Mouse (Mus musculus) lung, embryonic 15.5 days (tissue): ENCODE data around the gene Trip4. TPM values are rescaled to one million over a fixed set of nuclear protein-coding genes. Genes with fewer than 3 reads are reported as not detected.
A peak's percentile ranks its signal among the peaks of the same experiment; 100 is the strongest.

Source experiments
- ATAC-seq: fragments of 200-750 bp; cut with Nextera tagmentation; 2 replicates; pipeline ENCODE4 v1.8.0; 2017; ENCODE audit warnings: moderate number of reproducible peaks, borderline replicate concordance; ENCODE audit not compliant: low FRiP score, low TSS enrichment; ENCODE audit errors: extremely low read depth
- H3K27ac ChIP-seq: fragments of 300-500 bp; sonication (generic); 2 replicates; pipeline ENCODE4 v1.5.1; 2015; ENCODE audit warnings: moderate library complexity, mild to moderate bottlenecking, inconsistent platforms
- H3K27me3 ChIP-seq: fragments of 300-500 bp; sonication (generic); 2 replicates; pipeline ENCODE4 v1.6.1; 2015; ENCODE audit warnings: inconsistent platforms
- H3K36me3 ChIP-seq: fragments of 300-500 bp; sonication (generic); 2 replicates; pipeline ENCODE4 v1.6.1; 2015; ENCODE audit warnings: inconsistent platforms
- H3K4me1 ChIP-seq: fragments of 300-500 bp; sonication (generic); 2 replicates; pipeline ENCODE4 v1.6.1; 2015; ENCODE audit warnings: inconsistent platforms
- H3K4me2 ChIP-seq: fragments of 300-500 bp; sonication (generic); 2 replicates; pipeline ENCODE4 v1.6.1; 2015; ENCODE audit warnings: inconsistent platforms, mild to moderate bottlenecking, moderate library complexity
- H3K4me3 ChIP-seq: fragments of 300-500 bp; sonication (generic); 2 replicates; pipeline ENCODE4 v1.5.1; 2015; ENCODE audit warnings: mild to moderate bottlenecking, inconsistent platforms
- H3K9ac ChIP-seq: fragments of 300-500 bp; sonication (generic); 2 replicates; pipeline ENCODE4 v1.6.1; 2015; ENCODE audit warnings: inconsistent platforms
- H3K9me3 ChIP-seq: fragments of 300-500 bp; sonication (generic); 2 replicates; pipeline ENCODE4 v1.6.1; 2016; ENCODE audit warnings: inconsistent platforms
- WGBS: fragments of 180-500 bp; shearing (Covaris S2); methylation state at CpG from one replicate; pipeline ENCODE4 v1.1.7; 2015; 5-methylcytosine and 5-hydroxymethylcytosine counted together
- polyA plus RNA-seq: library from polyadenylated mRNA; unstranded; fragments of >200 nt; fragmentation: Nextera tagmentation; extraction: Ambion mirVana; gene quantifications from 2 replicates; pipeline ENCODE4 v1.2.1, GENCODE M21; 2015

The Trip4 gene
- polyA plus RNA-seq, 1 experiment from 2014 or later: 32.3 TPM

DNA sequence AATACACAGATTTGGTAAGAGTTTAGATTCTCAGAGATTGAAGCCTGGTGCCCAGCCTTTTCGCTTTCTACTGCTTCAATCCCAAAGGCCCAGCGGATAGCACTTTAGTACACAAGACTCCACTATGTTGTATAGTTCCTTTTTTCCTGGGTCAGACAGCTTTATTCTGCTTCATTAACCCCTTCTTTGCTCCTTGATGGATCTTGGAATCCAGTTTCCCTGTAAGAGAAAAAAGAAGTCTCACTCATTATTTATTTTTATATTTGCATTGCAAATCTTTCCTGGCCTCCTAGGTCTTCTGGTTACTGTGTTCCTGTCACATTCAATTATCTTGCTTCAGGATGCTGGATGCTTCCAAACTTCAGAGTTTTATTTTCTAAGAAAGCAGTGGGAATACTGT is 75.4 kb downstream of the Trip4 start:
- H3K9ac ChIP-seq: no peak overlapping the region
- 81% methylated on average over 2 of the region's 2 CpGs for WGBS
- ATAC-seq: no peak
- peaks cover 4% of the 10 kb centered on the region; the same call in 1 of the 2 replicates for H3K36me3 ChIP-seq
- H3K4me1 ChIP-seq: peaks cover 23% of the 10 kb centered on the region
- no peaks in the 10 kb centered on the region for H3K27me3 ChIP-seq
- no peaks in the 10 kb centered on the region for H3K9me3 ChIP-seq
- no peak overlapping the region for H3K27ac ChIP-seq
- no peak overlapping the region for H3K4me2 ChIP-seq
- H3K4me3 ChIP-seq: no peak overlapping the region

DNA sequence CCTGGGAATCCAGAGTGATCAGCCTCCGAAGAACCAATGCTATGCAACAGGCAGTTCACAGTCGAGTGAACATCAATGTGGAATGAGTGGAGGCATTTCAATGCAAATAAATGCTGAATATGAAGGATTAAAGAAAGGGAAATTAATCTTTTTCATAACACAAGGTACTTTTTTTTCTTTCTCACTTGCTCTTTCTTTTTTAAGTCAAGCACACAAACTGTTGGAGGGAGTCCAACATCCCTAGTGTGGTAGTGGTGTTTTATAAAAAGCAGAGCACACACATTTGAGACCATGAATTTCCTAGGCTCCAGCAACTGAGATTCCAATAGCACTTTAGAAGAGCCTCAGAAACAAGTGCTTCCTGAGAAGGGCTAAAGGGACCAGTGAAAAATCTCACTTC is 76.6 kb downstream of the Trip4 start:
- no peaks in the 10 kb centered on the region for H3K36me3 ChIP-seq
- WGBS: 38% methylated on average over 2 of the region's 2 CpGs
- peak overlapping the region; percentile 48 for H3K27ac ChIP-seq
- H3K9ac ChIP-seq: no peak overlapping the region
- H3K27me3 ChIP-seq: no peaks in the 10 kb centered on the region
- no peaks in the 10 kb centered on the region for H3K9me3 ChIP-seq
- no peak for ATAC-seq
- peaks cover 25% of the 10 kb centered on the region for H3K4me1 ChIP-seq
- no peak overlapping the region for H3K4me3 ChIP-seq
- no peak overlapping the region for H3K4me2 ChIP-seq

DNA sequence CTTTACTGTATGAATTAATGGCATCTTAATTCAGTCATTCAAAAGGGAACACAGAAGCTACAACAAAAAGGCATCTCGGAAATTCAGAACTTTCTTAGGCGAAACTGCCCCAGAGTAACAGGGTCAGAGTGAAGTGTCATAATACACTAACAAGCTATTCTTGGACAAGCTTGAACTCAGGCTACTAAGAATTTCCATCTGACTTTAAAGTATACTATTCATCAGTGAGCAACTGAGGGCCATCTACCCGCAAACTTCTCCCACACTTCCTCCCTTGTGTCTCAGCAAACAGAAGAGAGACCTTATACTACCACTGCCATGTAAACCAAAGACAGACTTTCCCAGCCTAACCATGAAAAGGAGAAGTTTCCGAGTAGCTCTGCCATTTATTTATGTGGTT is 77.4 kb downstream of the Trip4 start:
- Histone ChIP-seq H3K9me3 (no peaks in the 10 kb centered on the region), H3K4me2 (no peak overlapping the region), H3K4me1 (peaks cover 29% of the 10 kb centered on the region), H3K4me3 (no peak overlapping the region), H3K27me3 (no peaks in the 10 kb centered on the region), H3K9ac (no peak overlapping the region), H3K27ac (0 out of 2 replicates have a peak overlapping the region, but pooled peaks have one; percentile 48), H3K36me3 (no peaks in the 10 kb centered on the region)
- WGBS: 53% methylated on average over 4 of the region's 4 CpGs
- ATAC-seq: no peak

DNA sequence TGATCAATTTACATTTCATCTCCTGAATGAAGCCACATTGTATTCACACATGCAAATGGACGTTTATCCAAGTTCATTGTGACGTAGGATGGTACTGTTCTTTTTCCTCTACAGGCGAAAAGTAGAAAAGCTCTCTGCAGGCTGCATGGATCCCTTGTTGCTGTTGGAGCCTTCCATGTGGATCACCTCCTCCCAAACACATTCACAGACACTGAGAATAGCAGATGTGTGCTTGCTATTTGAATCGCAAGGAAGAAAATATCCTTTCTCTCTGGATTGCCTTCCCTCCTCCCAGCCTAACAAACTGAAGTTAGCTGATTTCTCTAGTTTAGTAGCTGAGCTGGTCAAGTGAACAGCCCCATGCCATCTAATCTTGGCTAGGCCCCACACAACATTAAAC is 78.3 kb downstream of the Trip4 start:
- no peaks in the 10 kb centered on the region for H3K36me3 ChIP-seq
- H3K4me3 ChIP-seq: no peak overlapping the region
- 86% methylated on average over 4 of the region's 4 CpGs for WGBS
- H3K9me3 ChIP-seq: no peaks in the 10 kb centered on the region
- ATAC-seq: no peak
- peaks cover 38% of the 10 kb centered on the region for H3K4me1 ChIP-seq
- no peak overlapping the region for H3K4me2 ChIP-seq
- no peak overlapping the region for H3K9ac ChIP-seq
- no peaks in the 10 kb centered on the region for H3K27me3 ChIP-seq
- no peak overlapping the region for H3K27ac ChIP-seq

DNA sequence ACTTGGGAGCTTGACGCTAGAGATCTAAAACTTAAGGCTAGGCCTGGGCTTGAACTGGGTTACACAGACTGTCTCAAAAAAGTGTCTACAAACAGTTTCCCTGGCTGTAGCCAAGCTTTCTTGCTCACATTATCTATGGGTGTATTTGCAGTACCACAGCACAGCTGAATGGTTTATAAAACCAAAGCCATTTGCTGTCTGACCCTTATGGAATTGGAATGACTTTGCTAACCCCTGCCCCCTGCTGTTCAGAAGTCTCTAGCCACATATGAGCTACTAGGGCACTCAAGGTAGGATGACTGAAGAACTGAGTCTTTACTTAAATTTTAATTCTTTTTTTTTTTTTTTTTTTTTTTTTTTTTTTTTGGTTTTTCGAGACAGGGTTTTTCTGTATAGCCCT is 79.2 kb downstream of the Trip4 start:
- no peaks in the 10 kb centered on the region for H3K27me3 ChIP-seq
- H3K4me2 ChIP-seq: no peak overlapping the region
- no peaks in the 10 kb centered on the region for H3K9me3 ChIP-seq
- H3K9ac ChIP-seq: no peak overlapping the region
- H3K4me1 ChIP-seq: peaks cover 44% of the 10 kb centered on the region
- ATAC-seq: no peak
- no peak overlapping the region for H3K27ac ChIP-seq
- H3K4me3 ChIP-seq: no peak overlapping the region
- no peaks in the 10 kb centered on the region for H3K36me3 ChIP-seq
- 76% methylated on average over 2 of the region's 2 CpGs for WGBS

DNA sequence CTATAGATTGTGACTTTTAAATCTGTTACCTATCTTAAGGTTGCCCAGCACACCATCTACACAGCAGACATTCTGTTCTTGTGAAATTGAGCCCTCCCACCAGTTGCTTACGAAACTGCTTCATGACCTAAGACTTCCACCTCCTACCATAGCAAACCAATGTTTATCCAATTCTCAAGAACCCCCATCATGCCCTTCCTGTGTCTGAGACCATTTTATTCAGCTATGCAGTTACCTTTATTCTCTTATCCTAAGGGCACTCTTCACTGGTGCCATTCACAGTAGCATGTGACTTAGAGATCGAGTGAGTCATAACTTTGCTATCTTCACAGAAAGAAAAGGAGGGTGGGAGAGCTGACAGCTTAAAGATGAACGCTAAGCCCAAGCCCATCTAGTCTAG is 80.1 kb downstream of the Trip4 start:
- Histone ChIP-seq H3K27me3 (no peaks in the 10 kb centered on the region), H3K9me3 (no peaks in the 10 kb centered on the region), H3K9ac (peak overlapping the region; percentile 97; the same call in 1 of the 2 replicates), H3K36me3 (no peaks in the 10 kb centered on the region), H3K27ac (peak overlapping the region; percentile 99; the same call in 1 of the 2 replicates), H3K4me3 (peak overlapping the region; percentile 93), H3K4me1 (peaks cover 53% of the 10 kb centered on the region), H3K4me2 (peak overlapping the region; percentile 74)
- ATAC-seq: no peak
- WGBS: 12% methylated on average over 3 of the region's 3 CpGs

DNA sequence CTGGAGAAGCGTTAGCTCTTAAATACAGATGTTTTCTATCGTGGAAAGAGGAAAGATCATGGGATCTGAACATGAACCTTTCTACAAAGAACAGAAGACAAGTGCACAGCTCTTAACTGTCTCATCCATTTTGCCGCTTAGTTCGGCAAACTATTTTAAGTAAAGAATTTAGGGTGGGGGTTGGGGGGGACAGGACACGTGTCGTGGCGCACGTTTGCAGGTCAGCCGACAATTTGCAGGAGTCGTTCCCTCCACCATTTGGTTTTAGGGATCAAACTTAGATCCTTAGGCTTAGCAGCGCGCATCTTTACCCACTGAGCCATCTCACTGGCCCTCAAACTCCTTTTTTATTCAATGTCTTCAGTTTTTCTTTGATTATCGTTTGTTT is 80.6 kb downstream of the Trip4 start:
- Histone ChIP-seq H3K4me3 (peak overlapping the region; percentile 93), H3K36me3 (no peaks in the 10 kb centered on the region), H3K27ac (peak overlapping the region; percentile 99), H3K9ac (peak overlapping the region; percentile 97), H3K9me3 (no peaks in the 10 kb centered on the region), H3K4me2 (peak overlapping the region; percentile 74), H3K27me3 (no peaks in the 10 kb centered on the region), H3K4me1 (peaks cover 57% of the 10 kb centered on the region)
- no peak for ATAC-seq
- WGBS: under 1% methylated on average over 13 of the region's 13 CpGs

DNA sequence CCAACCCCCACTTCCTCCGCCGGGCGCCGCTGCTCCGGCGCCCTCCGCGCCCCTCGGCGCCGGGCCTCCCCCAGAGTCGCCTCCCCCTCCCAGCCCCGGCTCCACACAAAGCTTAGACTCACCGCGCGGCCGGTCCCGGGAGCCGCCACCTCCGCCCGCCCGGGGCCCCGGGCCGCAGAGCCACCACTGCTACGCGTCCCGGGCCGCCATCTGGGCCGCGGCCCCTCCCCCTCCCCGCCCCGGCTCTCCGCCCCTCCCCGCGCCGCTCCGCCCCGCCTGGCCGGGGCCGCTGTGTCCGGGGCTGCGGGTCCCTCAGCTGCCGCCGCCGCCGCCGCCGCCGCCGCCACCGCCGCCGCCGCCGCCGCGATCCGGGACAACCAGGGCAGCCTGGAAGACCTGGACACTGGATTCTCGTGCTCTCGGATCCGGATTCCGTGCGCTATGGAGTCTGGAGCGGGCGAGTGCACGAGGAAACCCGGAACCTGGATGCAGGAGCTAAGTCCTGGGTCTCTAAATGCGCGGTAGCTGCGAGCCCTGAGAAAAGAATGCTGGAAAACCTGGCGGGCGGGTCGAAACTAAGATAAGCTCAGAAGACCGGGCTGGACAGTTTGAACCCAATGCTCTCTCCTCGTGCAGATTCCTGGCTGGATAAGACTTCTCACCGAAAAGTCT is 81.1 kb downstream of the Trip4 start, which contains the start of gene Zfp609:
Zfp609 (minus strand) TSS at position 221 of the 672 bp plus-strand sequence.
- no peaks in the 10 kb centered on the region for H3K36me3 ChIP-seq
- ATAC-seq: peak; percentile 85
- H3K4me1 ChIP-seq: peaks cover 59% of the 10 kb centered on the region
- peak within 1 kb of the TSS; percentile 74 for H3K4me2 ChIP-seq
- H3K9ac ChIP-seq: peak within 1 kb of the TSS; percentile 97
- H3K27me3 ChIP-seq: no peaks in the 10 kb centered on the region
- H3K27ac ChIP-seq: peak within 1 kb of the TSS; percentile 99
- H3K4me3 ChIP-seq: peak within 1 kb of the TSS; percentile 93
- H3K9me3 ChIP-seq: no peaks in the 10 kb centered on the region
- under 1% methylated on average over 62 of the region's 76 CpGs for WGBS

DNA sequence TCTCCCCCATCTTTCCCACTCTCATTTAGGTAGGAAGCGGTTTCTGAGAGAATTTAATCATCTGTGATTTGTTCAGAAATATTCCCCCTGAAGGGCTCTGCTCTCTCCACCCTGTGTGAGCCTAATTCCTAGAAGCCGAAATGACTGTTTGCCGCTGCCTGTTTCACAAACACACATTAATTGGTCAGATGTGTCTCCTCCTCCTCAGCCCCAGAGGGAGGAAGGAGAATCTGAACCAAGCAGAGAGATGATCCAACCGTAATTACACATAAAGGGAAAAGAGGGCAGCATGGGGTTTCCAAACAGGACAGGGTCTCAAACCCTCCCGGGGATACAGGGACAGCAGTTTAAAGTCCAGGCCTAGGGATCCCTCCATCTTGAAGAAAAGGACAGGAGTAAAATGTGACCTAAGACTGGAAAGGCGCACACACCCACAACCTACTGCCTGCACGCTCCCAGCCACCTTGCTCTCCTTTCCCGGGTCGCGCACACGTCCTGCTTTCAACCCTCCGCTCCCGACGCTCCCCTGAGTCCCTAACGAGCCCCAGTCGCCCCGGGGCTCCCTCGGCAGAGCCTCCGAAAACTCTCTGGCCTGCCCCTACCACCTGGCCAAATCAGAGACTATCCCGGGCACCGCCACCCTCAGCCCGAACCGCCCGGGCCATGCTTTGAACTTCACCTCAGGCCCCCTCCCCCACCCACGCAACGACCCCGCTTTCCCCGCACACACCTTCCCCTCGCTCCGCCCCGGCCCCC is 81.8 kb downstream of the Trip4 start:
- Histone ChIP-seq H3K9ac (peak overlapping the region; percentile 97), H3K9me3 (no peaks in the 10 kb centered on the region), H3K27ac (peak overlapping the region; percentile 99), H3K4me3 (peak overlapping the region; percentile 93), H3K4me1 (peaks cover 52% of the 10 kb centered on the region), H3K4me2 (peak overlapping the region; percentile 74), H3K27me3 (no peaks in the 10 kb centered on the region), H3K36me3 (no peaks in the 10 kb centered on the region)
- 1% methylated on average over 31 of the region's 31 CpGs for WGBS
- ATAC-seq: peak; percentile 58; the same call in 1 of the 2 replicates

DNA sequence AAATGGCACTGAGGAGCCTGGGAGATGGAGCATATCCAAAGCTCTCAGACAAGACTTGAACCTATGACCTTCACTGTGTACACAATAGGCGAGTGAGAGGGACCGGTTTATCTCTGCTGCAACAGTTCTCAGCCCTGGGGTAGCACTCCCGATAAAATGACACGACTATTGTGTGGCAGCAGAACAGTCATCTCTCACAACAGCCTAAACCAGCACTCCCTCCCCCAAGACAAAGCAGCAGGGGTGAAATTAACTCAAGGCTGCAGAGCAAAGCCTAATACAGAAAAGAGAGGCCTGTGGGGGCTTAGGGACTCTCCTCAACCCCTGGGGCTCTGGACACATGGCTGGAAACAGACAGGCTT is 82.4 kb downstream of the Trip4 start:
- no peaks in the 10 kb centered on the region for H3K27me3 ChIP-seq
- ATAC-seq: peak; percentile 24; the same call in 1 of the 2 replicates
- peak overlapping the region; percentile 99 for H3K27ac ChIP-seq
- peaks cover 48% of the 10 kb centered on the region for H3K4me1 ChIP-seq
- peak overlapping the region; percentile 97 for H3K9ac ChIP-seq
- WGBS: 1% methylated on average over 4 of the region's 4 CpGs
- H3K9me3 ChIP-seq: no peaks in the 10 kb centered on the region
- peak overlapping the region; percentile 93 for H3K4me3 ChIP-seq
- H3K4me2 ChIP-seq: peak overlapping the region; percentile 74
- H3K36me3 ChIP-seq: no peaks in the 10 kb centered on the region

DNA sequence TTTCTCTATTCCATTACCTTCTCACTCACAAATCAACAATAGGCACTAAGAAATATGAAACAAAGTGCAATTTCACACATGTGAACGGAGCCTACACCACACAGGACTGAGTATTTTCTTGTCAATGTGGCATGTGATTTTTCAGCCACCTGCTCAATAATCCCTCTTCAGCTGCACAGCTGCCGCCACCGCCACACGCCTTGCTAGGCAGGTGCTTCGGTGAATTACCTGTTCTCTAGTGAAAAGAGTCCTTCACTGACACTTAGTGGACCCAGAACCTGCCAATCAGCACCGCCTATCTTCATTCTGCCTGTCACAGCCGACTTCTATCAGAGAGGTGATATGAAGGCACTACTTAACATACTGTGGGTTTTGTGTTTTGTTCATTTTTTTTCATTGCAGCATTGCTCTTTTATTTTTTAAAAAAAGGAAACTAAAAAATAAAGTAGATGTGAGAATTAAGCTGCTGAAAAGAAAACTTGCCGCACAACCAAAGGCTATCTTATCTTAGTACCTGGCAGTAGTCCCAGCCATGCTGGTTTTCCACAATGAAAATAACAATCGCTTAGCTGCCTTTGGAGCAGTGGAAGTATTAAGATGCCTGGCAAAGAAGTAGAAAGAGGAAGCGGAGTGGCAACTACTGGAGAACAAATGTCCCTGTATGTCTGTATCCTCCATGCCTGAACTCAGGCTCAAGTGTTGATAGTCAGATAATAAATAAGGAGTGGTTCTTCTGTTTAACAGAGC is 84.7 kb downstream of the Trip4 start:
- no peaks in the 10 kb centered on the region for H3K36me3 ChIP-seq
- H3K9ac ChIP-seq: no peak overlapping the region
- 45% methylated on average over 10 of the region's 10 CpGs for WGBS
- no peak for ATAC-seq
- H3K4me2 ChIP-seq: peak overlapping the region; percentile 28
- H3K27ac ChIP-seq: peak overlapping the region; percentile 64
- no peaks in the 10 kb centered on the region for H3K9me3 ChIP-seq
- H3K4me3 ChIP-seq: 0 out of 2 replicates have a peak overlapping the region, but pooled peaks have one; percentile 12
- no peaks in the 10 kb centered on the region for H3K27me3 ChIP-seq
- H3K4me1 ChIP-seq: peaks cover 46% of the 10 kb centered on the region
